In genomic region chr17:65297831-65298230, GRCm38 (mm10) we compare ENCODE assay signal across 34 mouse cellular contexts.
DNase-seq lines count a peak whose midpoint lies in the region; ATAC-seq and TF ChIP-seq lines count a peak whose summit lies in the region.
"Had no signal": no experiment of that assay in that cellular context is flagged by ENCODE, and none has a peak within 500 bp of the region (broad histone marks: within the 10 kb centered on the region; RNA-seq: fewer than 3 reads in every experiment).

No protein-coding gene starts in this region.

- no peaks in the 10 kb centered on the region for H3K36me3 ChIP-seq in forebrain, postnatal 0 days (ENCODE audit: insufficient read depth)
- no peaks in the 10 kb centered on the region for H3K36me3 ChIP-seq in forebrain, embryonic 13.5 days (ENCODE audit: poor library complexity, severe bottlenecking)
- no peaks in the 10 kb centered on the region for H3K36me3 ChIP-seq in heart, embryonic 10.5 days
- H3K36me3 ChIP-seq: embryonic facial prominence, embryonic 10.5 days; embryonic facial prominence, embryonic 15.5 days; forebrain, embryonic 12.5 days; hindbrain, embryonic 10.5 days; hindbrain, embryonic 15.5 days; kidney, embryonic 15.5 days; limb, embryonic 10.5 days; limb, embryonic 15.5 days; liver, embryonic 13.5 days; midbrain, embryonic 10.5 days; midbrain, embryonic 15.5 days; neural tube, embryonic 15.5 days had no signal

- H3K4me3 ChIP-seq in forebrain, postnatal 0 days (ENCODE audit: low read depth, low read length), result no peak overlapping the region
- H3K4me3 ChIP-seq in forebrain, embryonic 13.5 days, result no peak overlapping the region
- H3K4me3 ChIP-seq in heart, embryonic 10.5 days, result no peak overlapping the region
- H3K4me3 ChIP-seq: embryonic facial prominence, embryonic 10.5 days; embryonic facial prominence, embryonic 15.5 days; forebrain, embryonic 12.5 days; hindbrain, embryonic 10.5 days; hindbrain, embryonic 15.5 days; kidney, embryonic 15.5 days; limb, embryonic 10.5 days; limb, embryonic 15.5 days; liver, embryonic 13.5 days; midbrain, embryonic 10.5 days; midbrain, embryonic 15.5 days; neural tube, embryonic 15.5 days had no signal

- no peak overlapping the region for H3K27ac ChIP-seq in forebrain, postnatal 0 days (ENCODE audit: low read depth, low read length)
- H3K27ac ChIP-seq in forebrain, embryonic 13.5 days, result no peak overlapping the region
- H3K27ac ChIP-seq in heart, embryonic 10.5 days, result peak overlapping the region; percentile 62; the same call in 1 of the 2 replicates
- H3K27ac ChIP-seq: embryonic facial prominence, embryonic 10.5 days; embryonic facial prominence, embryonic 15.5 days; forebrain, embryonic 12.5 days; hindbrain, embryonic 10.5 days; hindbrain, embryonic 15.5 days; kidney, embryonic 15.5 days; limb, embryonic 10.5 days; limb, embryonic 15.5 days; liver, embryonic 13.5 days; midbrain, embryonic 10.5 days; midbrain, embryonic 15.5 days; neural tube, embryonic 15.5 days had no signal

- H3K9ac ChIP-seq in forebrain, postnatal 0 days, result no peak overlapping the region
- no peak overlapping the region for H3K9ac ChIP-seq in forebrain, embryonic 13.5 days
- H3K9ac ChIP-seq: embryonic facial prominence, embryonic 15.5 days; forebrain, embryonic 12.5 days; hindbrain, embryonic 15.5 days; kidney, embryonic 15.5 days; limb, embryonic 15.5 days; liver, embryonic 13.5 days; midbrain, embryonic 15.5 days; neural tube, embryonic 15.5 days had no signal

- ATAC-seq in forebrain, postnatal 0 days, result peak; percentile 36; the same call in 1 of the 2 replicates
- no peak for ATAC-seq in forebrain, embryonic 13.5 days
- ATAC-seq: activated CD4-positive, CD25-positive, alpha-beta regulatory T cell, adult 4 months; inflammation-experienced regulatory T-cells, adult 6 months; midbrain, embryonic 15.5 days had no signal

- no peaks in the 10 kb centered on the region for H3K27me3 ChIP-seq in forebrain, postnatal 0 days (ENCODE audit: insufficient read depth, low read length)
- no peaks in the 10 kb centered on the region for H3K27me3 ChIP-seq in forebrain, embryonic 13.5 days
- H3K27me3 ChIP-seq in heart, embryonic 10.5 days (ENCODE audit: insufficient read depth, poor library complexity, severe bottlenecking), result no peaks in the 10 kb centered on the region
- H3K27me3 ChIP-seq: CH12.LX; embryonic facial prominence, embryonic 15.5 days; forebrain, embryonic 12.5 days; hindbrain, embryonic 15.5 days; kidney, embryonic 15.5 days; limb, embryonic 15.5 days; liver, embryonic 13.5 days; midbrain, embryonic 15.5 days; neural tube, embryonic 15.5 days had no signal

- no peak overlapping the region for H3K4me2 ChIP-seq in forebrain, postnatal 0 days (ENCODE audit: low read depth)
- H3K4me2 ChIP-seq in forebrain, embryonic 13.5 days, result no peak overlapping the region
- H3K4me2 ChIP-seq: embryonic facial prominence, embryonic 15.5 days; forebrain, embryonic 12.5 days; hindbrain, embryonic 15.5 days; kidney, embryonic 15.5 days; limb, embryonic 15.5 days; liver, embryonic 13.5 days; midbrain, embryonic 15.5 days; neural tube, embryonic 15.5 days had no signal

- intact Hi-C loops in heart, postnatal 36 days (cut with DNase I), result no loop called here

- TF ChIP-seq CTCF in forebrain, postnatal 0 days (IDR thresholded peaks at IDR 0.05; ENCODE audit: low read depth), result no peak

- no peak for DNase-seq in forebrain, postnatal 0 days
- DNase-seq in heart, embryonic 10.5 days (ENCODE audit: low spot score), result no peak
- no peak for DNase-seq in heart, postnatal 36 days
- DNase-seq in layer of hippocampus, adult 9-11 months, result peak; percentile 3
- DNase-seq in layer of hippocampus, adult 9-10 months (ENCODE audit: low spot score), result no peak
- no peak for DNase-seq in kidney, adult 18-20 months
- no peak for DNase-seq in spleen, postnatal 14 days (ENCODE audit: low spot score in 2 of 2)
- DNase-seq: adrenal gland, adult 2 months; adrenal gland, postnatal 36 days; cerebellum, adult 8-10 months; cerebellum, postnatal 25 days; kidney, adult 11 months; kidney, postnatal 25 days; liver, embryonic 13.5 days; lung, adult 18-20 months; lung, postnatal 10 days; right cerebral cortex, postnatal 14 days; thymus, adult 18-20 months; thymus, postnatal 25 days had no signal

- H3K4me1 ChIP-seq in forebrain, postnatal 0 days (ENCODE audit: insufficient read depth), result no peaks in the 10 kb centered on the region
- H3K4me1 ChIP-seq in forebrain, embryonic 13.5 days, result no peaks in the 10 kb centered on the region
- H3K4me1 ChIP-seq in heart, embryonic 10.5 days, result peaks cover 5% of the 10 kb centered on the region; the same call in 1 of the 2 replicates
- H3K4me1 ChIP-seq: embryonic facial prominence, embryonic 10.5 days; embryonic facial prominence, embryonic 15.5 days; forebrain, embryonic 12.5 days; hindbrain, embryonic 10.5 days; hindbrain, embryonic 15.5 days; kidney, embryonic 15.5 days; limb, embryonic 10.5 days; limb, embryonic 15.5 days; liver, embryonic 13.5 days; midbrain, embryonic 10.5 days; midbrain, embryonic 15.5 days; neural tube, embryonic 15.5 days had no signal

- 69% methylated on average over 5 of the region's 5 CpGs for WGBS in forebrain, postnatal 0 days
- 87% methylated on average over 5 of the region's 5 CpGs for WGBS in forebrain, embryonic 13.5 days
- WGBS in heart, embryonic 10.5 days, result 72% methylated on average over 5 of the region's 5 CpGs

- H3K9me3 ChIP-seq in forebrain, postnatal 0 days (ENCODE audit: low read length), result no peaks in the 10 kb centered on the region
- H3K9me3 ChIP-seq in forebrain, embryonic 13.5 days (replicated peaks), result no peaks in the 10 kb centered on the region
- no peaks in the 10 kb centered on the region for H3K9me3 ChIP-seq in heart, embryonic 10.5 days
- H3K9me3 ChIP-seq: embryonic facial prominence, embryonic 10.5 days; embryonic facial prominence, embryonic 15.5 days; forebrain, embryonic 12.5 days; hindbrain, embryonic 10.5 days; hindbrain, embryonic 15.5 days; kidney, embryonic 15.5 days; limb, embryonic 10.5 days; limb, embryonic 15.5 days; liver, embryonic 13.5 days; midbrain, embryonic 10.5 days; midbrain, embryonic 15.5 days; neural tube, embryonic 15.5 days had no signal
